24 mouse cellular contexts compared by ENCODE assay signal in the genomic region with DNA sequence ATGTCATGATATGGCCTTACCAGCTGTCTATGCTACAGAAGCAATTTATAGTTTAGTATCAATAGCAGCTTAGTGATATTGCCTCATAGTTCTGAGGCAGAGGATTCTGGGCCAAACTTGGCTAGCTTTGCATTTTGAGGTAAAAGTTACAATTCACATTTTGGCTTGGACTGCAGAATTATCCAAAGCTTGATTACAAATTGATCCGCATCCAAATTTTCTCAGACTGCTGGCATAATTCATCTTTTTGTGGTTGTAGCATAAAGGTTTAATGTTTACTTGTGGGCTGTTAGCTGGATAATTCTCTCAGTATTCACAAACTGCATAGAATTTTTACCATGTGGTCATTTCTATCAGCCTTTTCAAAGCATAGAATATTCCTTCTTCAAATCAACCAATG.
DNase-seq lines count a peak whose midpoint lies in the region; ATAC-seq and TF ChIP-seq lines count a peak whose summit lies in the region.
"Had no signal": no experiment of that assay in that cellular context is flagged by ENCODE, and none has a peak within 500 bp of the region (broad histone marks: within the 10 kb centered on the region; RNA-seq: fewer than 3 reads in every experiment).

No protein-coding gene starts in this region.

- H3K9ac ChIP-seq in lung, embryonic 14.5 days, result no peak overlapping the region
- H3K9ac ChIP-seq: embryonic facial prominence, embryonic 12.5 days; embryonic facial prominence, embryonic 15.5 days; forebrain, embryonic 12.5 days had no signal

- no peak overlapping the region for H3K4me3 ChIP-seq in lung, embryonic 14.5 days (ENCODE audit: low read depth, low read length)
- H3K4me3 ChIP-seq in limb, embryonic 10.5 days, result no peak overlapping the region
- H3K4me3 ChIP-seq: embryonic facial prominence, embryonic 12.5 days; embryonic facial prominence, embryonic 15.5 days; erythroblast, embryonic 14.5 days; forebrain, embryonic 10.5 days; forebrain, embryonic 12.5 days had no signal

- no peak overlapping the region for H3K27ac ChIP-seq in lung, embryonic 14.5 days (ENCODE audit: low read depth)
- no peak overlapping the region for H3K27ac ChIP-seq in limb, embryonic 10.5 days
- H3K27ac ChIP-seq: embryonic facial prominence, embryonic 12.5 days; embryonic facial prominence, embryonic 15.5 days; forebrain, embryonic 10.5 days; forebrain, embryonic 12.5 days had no signal

- 76% methylated on average over 1 of the region's 1 CpGs for WGBS in lung, embryonic 14.5 days
- WGBS in limb, embryonic 10.5 days, result 91% methylated on average over 1 of the region's 1 CpGs

- H3K9me3 ChIP-seq in lung, embryonic 14.5 days (ENCODE audit: low read depth, low read length), result no peaks in the 10 kb centered on the region
- no peaks in the 10 kb centered on the region for H3K9me3 ChIP-seq in limb, embryonic 10.5 days (replicated peaks)
- H3K9me3 ChIP-seq: embryonic facial prominence, embryonic 12.5 days; embryonic facial prominence, embryonic 15.5 days; forebrain, embryonic 10.5 days; forebrain, embryonic 12.5 days had no signal

- no peaks in the 10 kb centered on the region for H3K27me3 ChIP-seq in lung, embryonic 14.5 days (ENCODE audit: insufficient read depth, low read length)
- H3K27me3 ChIP-seq in limb, embryonic 10.5 days (ENCODE audit: low read depth, poor library complexity, severe bottlenecking), result no peaks in the 10 kb centered on the region
- H3K27me3 ChIP-seq: embryonic facial prominence, embryonic 12.5 days; embryonic facial prominence, embryonic 15.5 days; forebrain, embryonic 12.5 days; Patski had no signal

- H3K36me3 ChIP-seq in lung, embryonic 14.5 days (ENCODE audit: insufficient read depth), result no peaks in the 10 kb centered on the region
- H3K36me3 ChIP-seq in limb, embryonic 10.5 days, result no peaks in the 10 kb centered on the region
- H3K36me3 ChIP-seq: embryonic facial prominence, embryonic 12.5 days; embryonic facial prominence, embryonic 15.5 days; forebrain, embryonic 10.5 days; forebrain, embryonic 12.5 days had no signal

- peak; percentile 28 for DNase-seq in lung, embryonic 14.5 days
- no peak for DNase-seq in lung, postnatal 4 days
- DNase-seq in brain, adult 2 months (ENCODE audit: low read depth, low spot score), result peak; percentile 15
- DNase-seq in spleen, adult 12 weeks (ENCODE audit: low spot score), result no peak
- no peak for DNase-seq in limb, embryonic 10.5 days (ENCODE audit: low spot score)
- DNase-seq: adrenal gland, adult 8-10 months; adrenal gland, postnatal 14 days; adrenal gland, postnatal 36 days; cerebellum, adult 11 months; cerebellum, adult 18-20 months; cerebellum, adult 8-10 months; cerebellum, adult 9-11 months; cerebellum, postnatal 14 days; cerebellum, postnatal 36 days; embryo, embryonic 11 days had no signal

- H3K4me1 ChIP-seq in lung, embryonic 14.5 days (ENCODE audit: insufficient read depth), result no peaks in the 10 kb centered on the region
- H3K4me1 ChIP-seq in limb, embryonic 10.5 days, result no peaks in the 10 kb centered on the region
- H3K4me1 ChIP-seq: embryonic facial prominence, embryonic 12.5 days; embryonic facial prominence, embryonic 15.5 days; forebrain, embryonic 10.5 days; forebrain, embryonic 12.5 days had no signal

- no peak for TF ChIP-seq CTCF in lung, embryonic 14.5 days (IDR thresholded peaks at IDR 0.05; ENCODE audit: low read depth)

- no peak for ATAC-seq in lung, embryonic 14.5 days (ENCODE audit: insufficient read depth)
- ATAC-seq: activated CD4-positive, CD25-positive, alpha-beta regulatory T cell, adult 4 months; forebrain, embryonic 14.5 days; forebrain, embryonic 16.5 days; Patski had no signal

- no peak overlapping the region for H3K4me2 ChIP-seq in lung, embryonic 14.5 days
- H3K4me2 ChIP-seq: embryonic facial prominence, embryonic 12.5 days; embryonic facial prominence, embryonic 15.5 days; forebrain, embryonic 12.5 days had no signal

Comparison
In these comparisons a context has a peak if more than half of its experiments do, and no peak if none do; other contexts are left out.
1. DNase-seq: peak in lung, embryonic 14.5 days (single experiment) and brain, adult 2 months (single experiment); none in lung, postnatal 4 days (0 of 2), spleen, adult 12 weeks (single experiment) and limb, embryonic 10.5 days (single experiment).